Mouse (Mus musculus) heart, embryonic 11.5 days (tissue): ENCODE data around the gene Ssmem1. TPM values are rescaled to one million over a fixed set of nuclear protein-coding genes. Genes with fewer than 3 reads are reported as not detected.

Experiments
- polyA plus RNA-seq: library from polyadenylated mRNA; unstranded; fragments of >200 nt; fragmentation: Nextera tagmentation; extraction: Ambion mirVana; gene quantifications from 2 replicates; pipeline ENCODE4 v1.2.1, GENCODE M21; 2014

Ssmem1 gene
- polyA plus RNA-seq, 1 experiment from 2014 or later = 0.62 TPM

Other genes with a start within 250 kb of the Ssmem1 start
- gene Ube2h, start 205.3 kb upstream of the Ssmem1 start, polyA plus RNA-seq = 58.4 and 60.9 TPM in 2 replicates
- gene Zc3hc1, start 118.8 kb upstream of the Ssmem1 start, polyA plus RNA-seq = 49.1 and 54.6 TPM in 2 replicates
- 24.9 and 28.2 TPM in 2 replicates for gene Klhdc10, start 108.0 kb upstream of the Ssmem1 start, polyA plus RNA-seq
- gene Tmem209, start 66 bp upstream of the Ssmem1 start, polyA plus RNA-seq = 29.3 and 30.9 TPM in 2 replicates
- gene Cpa2, start 31.7 kb downstream of the Ssmem1 start, polyA plus RNA-seq = 8.3 and 11.7 TPM in 2 replicates
- gene Cpa4, start 58.5 kb downstream of the Ssmem1 start, polyA plus RNA-seq = 2.4 TPM in 2 replicates
- 1.4 and 2.7 TPM in 2 replicates for gene Cpa5, start 101.2 kb downstream of the Ssmem1 start, polyA plus RNA-seq
- gene Cpa1, start 129.4 kb downstream of the Ssmem1 start, polyA plus RNA-seq = 2.4 and 2.5 TPM in 2 replicates
- gene Cep41, start 183.9 kb downstream of the Ssmem1 start, polyA plus RNA-seq = 10.9 and 11.0 TPM in 2 replicates
- gene Mest, start 213.7 kb downstream of the Ssmem1 start, polyA plus RNA-seq = 4,075 and 4,306 TPM in 2 replicates